Mouse (Mus musculus) liver, embryonic 14.5 days (tissue): ENCODE results near the gene Ubn1.

Experiments
- CTCF ChIP-seq: IDR thresholded peaks from 2 replicates; pipeline ENCODE4 v1.5.1; 2016; ENCODE audit warnings: antibody characterized with exemption, low read depth, control low read depth
- EP300 ChIP-seq: IDR thresholded peaks from 2 replicates; pipeline ENCODE4 v1.6.1; 2016; ENCODE audit warnings: antibody characterized with exemption, low read depth

- peak; percentile 29; the same call in 1 of the 2 replicates for TF ChIP-seq CTCF
- no peak for TF ChIP-seq EP300
These were observed 36.6 kb upstream of the Ubn1 start, which contains the start of gene Rogdi for GRCm38 (mm10) chr16:5013054-5013838.
